Mouse (Mus musculus) MEL (cell line): ENCODE results near the gene Nexn. TPM values are rescaled to one million over a fixed set of nuclear protein-coding genes. Genes with fewer than 3 reads are reported as not detected.

Experiments
- DNase-seq: peaks from one replicate; pipeline ENCODE4 v3.0.0; 2011; ENCODE audit warnings: low read depth, low spot score
- H3K27ac ChIP-seq: 2 replicates; pipeline ENCODE4 v1.5.1; 2012; ENCODE audit warnings: low read depth, mild to moderate bottlenecking, control low read depth, low read length, moderate library complexity; ENCODE audit not compliant: control insufficient read depth
- H3K27me3 ChIP-seq, 2 experiments: fragments of 150-350 bp in 1 of 2; sonication (generic) in 1 of 2; 2 replicates each; pipeline ENCODE4 v1.6.1; 2012; ENCODE audit warnings: low read length in 2 of 2, mild to moderate bottlenecking in 2 of 2, improper control_type of control experiment in 1 of 2, moderate library complexity in 1 of 2; ENCODE audit not compliant: insufficient read depth in 2 of 2, control insufficient read depth in 1 of 2
- H3K36me3 ChIP-seq, 2 experiments: 2 replicates each; pipeline ENCODE4 v1.6.1; 2012 to 2014; ENCODE audit warnings: low read length in 2 of 2, improper control_type of control experiment in 1 of 2, inconsistent platforms in 1 of 2, mild to moderate bottlenecking in 1 of 2; ENCODE audit not compliant: insufficient read depth in 2 of 2, control insufficient read depth in 1 of 2
- H3K4me1 ChIP-seq, 2 experiments: fragments of 150-350 bp in 1 of 2; sonication (generic) in 1 of 2; 2 replicates each; pipeline ENCODE4 v1.6.1; 2012; ENCODE audit warnings: low read length in 2 of 2, improper control_type of control experiment in 1 of 2, mild to moderate bottlenecking in 1 of 2; ENCODE audit not compliant: insufficient read depth in 2 of 2, control insufficient read depth in 1 of 2
- H3K4me3 ChIP-seq, 2 experiments: fragments of 150-350 bp in 1 of 2; sonication (generic) in 1 of 2; 2 replicates each; pipeline ENCODE4 v1.5.1; 2012; ENCODE audit warnings: low read depth in 2 of 2, low read length in 2 of 2, mild to moderate bottlenecking in 2 of 2, moderate library complexity in 2 of 2, control low read depth in 1 of 2, improper control_type of control experiment in 1 of 2; ENCODE audit not compliant: control insufficient read depth in 1 of 2, insufficient read depth in 1 of 2
- H3K79me2 ChIP-seq: 2 replicates; pipeline ENCODE4 v1.6.1; 2012; ENCODE audit warnings: mild to moderate bottlenecking, low read length, moderate library complexity; ENCODE audit not compliant: control insufficient read depth, poor library complexity, insufficient read depth
- H3K9ac ChIP-seq: 2 replicates; pipeline ENCODE4 v1.6.1; 2012; ENCODE audit warnings: low read depth, mild to moderate bottlenecking, control low read depth, low read length, moderate library complexity; ENCODE audit not compliant: control insufficient read depth, poor library complexity, severe bottlenecking
- H3K9me3 ChIP-seq: fragments of 150-350 bp; sonication (generic); replicated peaks from 2 replicates; pipeline ENCODE4 v1.6.1; 2012; ENCODE audit warnings: mild to moderate bottlenecking, low read length, improper control_type of control experiment, moderate library complexity; ENCODE audit not compliant: insufficient read depth
- BHLHE40 ChIP-seq: IDR thresholded peaks from 2 replicates; pipeline ENCODE4 v1.6.1; 2012; ENCODE audit warnings: low read depth, mild to moderate bottlenecking, inconsistent platforms, low read length, improper control_type of control experiment, borderline replicate concordance
- CHD1 ChIP-seq: IDR thresholded peaks from 2 replicates; pipeline ENCODE4 v1.6.1; 2012; ENCODE audit warnings: low read depth, mild to moderate bottlenecking, inconsistent platforms, low read length, improper control_type of control experiment
- CHD2 ChIP-seq: IDR thresholded peaks from 2 replicates; pipeline ENCODE4 v1.6.1; 2011; ENCODE audit warnings: low read length, improper control_type of control experiment
- CTCF ChIP-seq, 3 experiments: IDR thresholded peaks in 2 of 3; conservative IDR thresholded peaks in 1 of 3; 2 replicates each; pipeline ENCODE4 v1.5.1; 2011 to 2012; ENCODE audit warnings: low read length in 3 of 3, low read depth in 2 of 3, mild to moderate bottlenecking in 2 of 3, improper control_type of control experiment in 1 of 3, inconsistent platforms in 1 of 3, mixed read lengths in 1 of 3, moderate library complexity in 1 of 3; ENCODE audit not compliant: control insufficient read depth in 1 of 3, insufficient read depth in 1 of 3, poor library complexity in 1 of 3, severe bottlenecking in 1 of 3
- E2F4 ChIP-seq: IDR thresholded peaks from 2 replicates; pipeline ENCODE4 v1.6.1; 2011; ENCODE audit warnings: low read depth, low read length, improper control_type of control experiment, borderline replicate concordance
- EP300 ChIP-seq, 2 experiments: IDR thresholded peaks; 2 replicates each; pipeline ENCODE4 v1.6.1; 2011; ENCODE audit warnings: improper control_type of control experiment in 2 of 2, low read length in 2 of 2, low read depth in 1 of 2, mild to moderate bottlenecking in 1 of 2
- ETS1 ChIP-seq: IDR thresholded peaks from 2 replicates; pipeline ENCODE4 v1.6.1; 2012; ENCODE audit warnings: low read depth, mild to moderate bottlenecking, inconsistent platforms, low read length, improper control_type of control experiment, moderate library complexity
- GATA1 ChIP-seq: IDR thresholded peaks from 2 replicates; pipeline ENCODE4 v1.6.1; 2011; ENCODE audit warnings: low read depth, low read length, improper control_type of control experiment
- HCFC1 ChIP-seq: IDR thresholded peaks from 2 replicates; pipeline ENCODE4 v1.6.1; 2012; ENCODE audit warnings: low read depth, mild to moderate bottlenecking, inconsistent platforms, low read length, improper control_type of control experiment, moderate library complexity
- KAT2A ChIP-seq: conservative IDR thresholded peaks from 2 replicates; pipeline ENCODE4 v1.6.1; 2012; ENCODE audit warnings: low read depth, low read length, improper control_type of control experiment, inconsistent platforms
- MAX ChIP-seq: IDR thresholded peaks from 2 replicates; pipeline ENCODE4 v1.6.1; 2011; ENCODE audit warnings: low read length, improper control_type of control experiment
- MAZ ChIP-seq: IDR thresholded peaks from 2 replicates; pipeline ENCODE4 v1.6.1; 2012; ENCODE audit warnings: low read depth, mild to moderate bottlenecking, inconsistent platforms, low read length, improper control_type of control experiment
- MEF2A ChIP-seq: IDR thresholded peaks from 2 replicates; pipeline ENCODE4 v1.6.1; 2014; ENCODE audit warnings: low read depth, mild to moderate bottlenecking, inconsistent platforms, low read length, improper control_type of control experiment; ENCODE audit not compliant: poor library complexity, insufficient replicate concordance, severe bottlenecking; ENCODE audit errors: extremely low read depth
- MXI1 ChIP-seq: IDR thresholded peaks from 2 replicates; pipeline ENCODE4 v1.6.1; 2011; ENCODE audit warnings: mild to moderate bottlenecking, low read depth, low read length, improper control_type of control experiment
- MYC ChIP-seq: IDR thresholded peaks from 2 replicates; pipeline ENCODE4 v1.6.1; 2011; ENCODE audit warnings: low read depth, mild to moderate bottlenecking, low read length, improper control_type of control experiment, moderate library complexity
- NRF1 ChIP-seq: IDR thresholded peaks from 2 replicates; pipeline ENCODE4 v1.6.1; 2014; ENCODE audit warnings: low read depth, mild to moderate bottlenecking, inconsistent platforms, low read length, improper control_type of control experiment, moderate library complexity; ENCODE audit not compliant: poor library complexity, insufficient read depth, severe bottlenecking
- RCOR1 ChIP-seq: IDR thresholded peaks from 2 replicates; pipeline ENCODE4 v1.6.1; 2012; ENCODE audit warnings: low read depth, mild to moderate bottlenecking, inconsistent platforms, low read length, improper control_type of control experiment
- SIN3A ChIP-seq: IDR thresholded peaks from 2 replicates; pipeline ENCODE4 v1.6.1; 2012; ENCODE audit warnings: low read length, improper control_type of control experiment, inconsistent platforms
- TBP ChIP-seq: IDR thresholded peaks from 2 replicates; pipeline ENCODE4 v1.8.0; 2011; ENCODE audit warnings: low read depth, low read length, improper control_type of control experiment
- TCF12 ChIP-seq: IDR thresholded peaks from 2 replicates; pipeline ENCODE4 v1.6.1; 2014; ENCODE audit warnings: low read depth, mild to moderate bottlenecking, inconsistent platforms, low read length, improper control_type of control experiment, moderate library complexity
- USF1 ChIP-seq: IDR thresholded peaks from 2 replicates; pipeline ENCODE4 v1.6.1; 2014; ENCODE audit warnings: low read depth, mild to moderate bottlenecking, inconsistent platforms, low read length, improper control_type of control experiment, moderate library complexity
- USF2 ChIP-seq, 2 experiments: IDR thresholded peaks; 2 replicates each; pipeline ENCODE4 v1.6.1; 2011 to 2012; ENCODE audit warnings: improper control_type of control experiment in 2 of 2, low read length in 2 of 2, borderline replicate concordance in 1 of 2, inconsistent platforms in 1 of 2, low read depth in 1 of 2, mild to moderate bottlenecking in 1 of 2; ENCODE audit not compliant: insufficient read depth in 1 of 2
- ZKSCAN1 ChIP-seq: IDR thresholded peaks from 2 replicates; pipeline ENCODE4 v1.6.1; 2012; ENCODE audit warnings: low read depth, mild to moderate bottlenecking, inconsistent platforms, low read length, improper control_type of control experiment, moderate library complexity
- ZMIZ1 ChIP-seq: IDR thresholded peaks from 2 replicates; pipeline ENCODE4 v1.6.1; 2012; ENCODE audit warnings: low read depth, mild to moderate bottlenecking, inconsistent platforms, low read length, improper control_type of control experiment, moderate library complexity
- polyA plus RNA-seq, 2 experiments: library from polyadenylated mRNA; stranded (reverse) in 1 of 2; unstranded in 1 of 2; fragments of >175 nt in 1 of 2; fragments of >200 nt in 1 of 2; gene quantifications; 2 replicates each; pipeline versions ENCODE4 v1.2.1 to v1.2.4; 2012; ENCODE audit warnings: low replicate concordance in 2 of 2, low read depth in 1 of 2; ENCODE audit not compliant: insufficient read length in 2 of 2, insufficient read depth in 1 of 2, missing spikeins in 1 of 2
- total RNA-seq: library from RNA; depleted of rRNA; stranded (reverse); fragments of 300-350 nt; gene quantifications from 2 replicates; pipeline ENCODE4 v1.2.3, GENCODE M21; 2012

The Nexn gene
- total and polyA plus RNA-seq, 3 experiments, result 0.19 to 0.96 TPM; not detected in 1

- H3K4me3 ChIP-seq, result no peak overlapping the region
- no peaks in the 10 kb centered on the region for H3K9me3 ChIP-seq
- H3K79me2 ChIP-seq, result peaks cover 13% of the 10 kb centered on the region
- H3K4me1 ChIP-seq, result peaks cover 15 to 19% of the 10 kb centered on the region in 2 experiments
- no peak overlapping the region for H3K9ac ChIP-seq
- H3K27me3 ChIP-seq, result no peaks in the 10 kb centered on the region
- DNase-seq, result peak; percentile 57
- H3K27ac ChIP-seq, result no peak overlapping the region
- peaks cover 0 to 39% of the 10 kb centered on the region in 2 experiments; a peak in 2 of 4 replicates for H3K36me3 ChIP-seq
- TF ChIP-seq HCFC1 (0 out of 2 replicates have a peak, but pooled peaks have one; percentile 26), EP300 (IDR thresholded peaks at IDR 0.05; ENCODE audit: low read depth in 1 of 2, low read length in 2 of 2) (peak in 1 of 2 experiments; percentile 56; a peak in 3 of 4 replicates), TCF12 (peak; percentile 50; the same call in 1 of the 2 replicates), ETS1 (peak; percentile 53), USF1 (0 out of 2 replicates have a peak, but pooled peaks have one; percentile 20), RCOR1 (no peak), SIN3A (peak; percentile 47; the same call in 1 of the 2 replicates), TBP (no peak)
- TF ChIP-seq, all 39 proteins: peak for 6
Measured at GRCm38 (mm10) chr3:152204577-152204976, 61.6 kb downstream of the Nexn start.

GRCm38 (mm10) chr3:152203996-152204395 is 62.2 kb downstream of the Nexn start:
- peaks cover 15 to 19% of the 10 kb centered on the region in 2 experiments for H3K4me1 ChIP-seq
- no peak for DNase-seq
- no peak for TF ChIP-seq MAX
- 0 out of 2 replicates have a peak, but pooled peaks have one; percentile 10 for TF ChIP-seq TCF12
- peak in 1 of 2 experiments; percentile 15; a peak in 1 of 4 replicates for TF ChIP-seq EP300 (IDR thresholded peaks at IDR 0.05; ENCODE audit: low read depth in 1 of 2, low read length in 2 of 2)
- peaks cover 0 to 39% of the 10 kb centered on the region in 2 experiments; a peak in 2 of 4 replicates for H3K36me3 ChIP-seq
- H3K4me3 ChIP-seq, result no peak overlapping the region
- no peak overlapping the region for H3K27ac ChIP-seq
- H3K79me2 ChIP-seq, result peaks cover 8% of the 10 kb centered on the region
- H3K27me3 ChIP-seq, result no peaks in the 10 kb centered on the region
- no peaks in the 10 kb centered on the region for H3K9me3 ChIP-seq
- H3K9ac ChIP-seq, result no peak overlapping the region

GRCm38 (mm10) chr3:152203411-152203810 is 62.7 kb downstream of the Nexn start:
- Histone ChIP-seq H3K9me3 (no peaks in the 10 kb centered on the region), H3K36me3 (peaks cover 0 to 36% of the 10 kb centered on the region in 2 experiments; a peak in 2 of 4 replicates), H3K79me2 (peaks cover 5% of the 10 kb centered on the region), H3K4me3 (no peak overlapping the region), H3K27ac (no peak overlapping the region), H3K9ac (no peak overlapping the region), H3K27me3 (no peaks in the 10 kb centered on the region), H3K4me1 (peaks cover 12 to 19% of the 10 kb centered on the region in 2 experiments)
- no peak for DNase-seq
- no peak for TF ChIP-seq NRF1
- TF ChIP-seq MAZ, result no peak
- no peak; the same call in 1 of the 2 replicates for TF ChIP-seq SIN3A
- no peak for TF ChIP-seq CTCF (IDR thresholded peaks at IDR 0.05 in 2 of 3, conservative IDR thresholded peaks at IDR 0.05 in 1 of 3; ENCODE audit: control insufficient read depth in 1 of 3, insufficient read depth in 1 of 3, low read depth in 2 of 3, low read length in 3 of 3, poor library complexity in 1 of 3, severe bottlenecking in 1 of 3)
- TF ChIP-seq BHLHE40, result no peak
- no peak for TF ChIP-seq USF2 (IDR thresholded peaks at IDR 0.05; ENCODE audit: borderline replicate concordance in 1 of 2, insufficient read depth in 1 of 2, low read depth in 1 of 2, low read length in 2 of 2)
- no peak for TF ChIP-seq ZKSCAN1
- TF ChIP-seq MAX, result no peak
- 0 out of 2 replicates have a peak, but pooled peaks have one; percentile 13 for TF ChIP-seq GATA1
- TF ChIP-seq E2F4, result no peak
- no peak for TF ChIP-seq EP300 (IDR thresholded peaks at IDR 0.05; ENCODE audit: low read depth in 1 of 2, low read length in 2 of 2)
- no peak for TF ChIP-seq CHD1
- TF ChIP-seq ZMIZ1, result no peak
- 0 out of 2 replicates have a peak, but pooled peaks have one; percentile 27 for TF ChIP-seq MXI1
- TF ChIP-seq USF1, result no peak
- TF ChIP-seq MEF2A, result no peak
- TF ChIP-seq MYC, result 0 out of 2 replicates have a peak, but pooled peaks have one; percentile 25
- TF ChIP-seq KAT2A, result no peak
- TF ChIP-seq CHD2, result no peak
